ENCODE assay signal across 14 mouse cellular contexts in genomic region chr12:117458132-117459070, GRCm38 (mm10). TPM values are rescaled to one million over a fixed set of nuclear protein-coding genes. Genes with fewer than 3 reads are reported as not detected.
DNase-seq lines count a peak whose midpoint lies in the region; ATAC-seq lines count a peak whose summit lies in the region.
"Had no signal": no experiment of that assay in that cellular context is flagged by ENCODE, and none has a peak within 500 bp of the region (broad histone marks: within the 10 kb centered on the region; RNA-seq: fewer than 3 reads in every experiment).

No protein-coding gene starts in this region.

- H3K27ac ChIP-seq in forebrain, embryonic 11.5 days (ENCODE audit: low read depth, low read length), result no peak overlapping the region
- H3K27ac ChIP-seq in forebrain, embryonic 12.5 days, result no peak overlapping the region
- no peak overlapping the region for H3K27ac ChIP-seq in kidney, embryonic 14.5 days (ENCODE audit: low read depth, low read length)
- H3K27ac ChIP-seq: limb, embryonic 15.5 days; midbrain, embryonic 12.5 days; neural tube, embryonic 15.5 days had no signal

- H3K9me3 ChIP-seq in forebrain, embryonic 11.5 days (ENCODE audit: control insufficient read depth, low read length), result no peaks in the 10 kb centered on the region
- H3K9me3 ChIP-seq in forebrain, embryonic 12.5 days, result no peaks in the 10 kb centered on the region
- no peaks in the 10 kb centered on the region for H3K9me3 ChIP-seq in kidney, embryonic 14.5 days (ENCODE audit: control insufficient read depth, low read length)
- H3K9me3 ChIP-seq: limb, embryonic 15.5 days; midbrain, embryonic 12.5 days; neural tube, embryonic 15.5 days had no signal

- H3K36me3 ChIP-seq in forebrain, embryonic 11.5 days (ENCODE audit: control insufficient read depth, insufficient read depth, low read length), result no peaks in the 10 kb centered on the region
- no peaks in the 10 kb centered on the region for H3K36me3 ChIP-seq in forebrain, embryonic 12.5 days (replicated peaks)
- no peaks in the 10 kb centered on the region for H3K36me3 ChIP-seq in kidney, embryonic 14.5 days (ENCODE audit: control insufficient read depth, insufficient read depth, low read length)
- H3K36me3 ChIP-seq: limb, embryonic 15.5 days; midbrain, embryonic 12.5 days; neural tube, embryonic 15.5 days had no signal

- 69% methylated on average over 9 of the region's 9 CpGs for WGBS in forebrain, embryonic 11.5 days
- 64% methylated on average over 9 of the region's 9 CpGs for WGBS in forebrain, embryonic 12.5 days
- WGBS in kidney, embryonic 14.5 days, result 28% methylated on average over 9 of the region's 9 CpGs

- no peak overlapping the region for H3K9ac ChIP-seq in forebrain, embryonic 11.5 days (ENCODE audit: low read length)
- no peak overlapping the region for H3K9ac ChIP-seq in forebrain, embryonic 12.5 days
- no peak overlapping the region for H3K9ac ChIP-seq in kidney, embryonic 14.5 days (ENCODE audit: low read depth, low read length)
- H3K9ac ChIP-seq: limb, embryonic 15.5 days; midbrain, embryonic 12.5 days; neural tube, embryonic 15.5 days had no signal

- H3K4me1 ChIP-seq in forebrain, embryonic 11.5 days (replicated peaks; ENCODE audit: control insufficient read depth, insufficient read depth, low read length), result no peaks in the 10 kb centered on the region
- H3K4me1 ChIP-seq in forebrain, embryonic 12.5 days, result no peaks in the 10 kb centered on the region; the same call in 1 of the 2 replicates
- 0 out of 2 replicates have a peak, but pooled peaks cover 2% of the 10 kb centered on the region for H3K4me1 ChIP-seq in kidney, embryonic 14.5 days (ENCODE audit: control insufficient read depth, insufficient read depth, low read length)
- H3K4me1 ChIP-seq: limb, embryonic 15.5 days; midbrain, embryonic 12.5 days had no signal

- DNase-seq in forebrain, embryonic 11.5 days (ENCODE audit: low spot score), result peak; percentile 49
- peak; percentile 51 to 79 for DNase-seq in heart, adult 9 months (ENCODE audit: low spot score in 2 of 2)
- peak; percentile 51 for DNase-seq in lung, postnatal 25 days (ENCODE audit: low spot score)
- DNase-seq in retina, postnatal 1 day, result no peak
- no peak for DNase-seq in B cell, adult 2 months
- DNase-seq in testis, postnatal 14 days (ENCODE audit: low spot score), result no peak
- DNase-seq: cerebellum, adult 9-11 months; spleen, adult 18-20 months had no signal

- H3K27me3 ChIP-seq in forebrain, embryonic 11.5 days (ENCODE audit: control insufficient read depth, insufficient read depth, low read length), result no peaks in the 10 kb centered on the region
- H3K27me3 ChIP-seq in forebrain, embryonic 12.5 days, result 0 out of 2 replicates have a peak, but pooled peaks cover 7% of the 10 kb centered on the region
- H3K27me3 ChIP-seq in kidney, embryonic 14.5 days (ENCODE audit: control insufficient read depth, insufficient read depth, low read length), result no peaks in the 10 kb centered on the region
- H3K27me3 ChIP-seq: limb, embryonic 15.5 days; midbrain, embryonic 12.5 days; neural tube, embryonic 15.5 days had no signal

- no peak overlapping the region for H3K4me2 ChIP-seq in forebrain, embryonic 11.5 days (ENCODE audit: low read depth, low read length, severe bottlenecking)
- no peak overlapping the region for H3K4me2 ChIP-seq in forebrain, embryonic 12.5 days
- H3K4me2 ChIP-seq in kidney, embryonic 14.5 days (replicated peaks; ENCODE audit: low read depth, low read length), result no peak overlapping the region
- H3K4me2 ChIP-seq: limb, embryonic 15.5 days; midbrain, embryonic 12.5 days; neural tube, embryonic 15.5 days had no signal

- no peak overlapping the region for H3K4me3 ChIP-seq in forebrain, embryonic 11.5 days (ENCODE audit: low read depth, low read length)
- H3K4me3 ChIP-seq in forebrain, embryonic 12.5 days (replicated peaks), result no peak overlapping the region
- no peak overlapping the region for H3K4me3 ChIP-seq in kidney, embryonic 14.5 days (ENCODE audit: low read length)
- H3K4me3 ChIP-seq: erythroblast, embryonic 14.5 days; limb, embryonic 15.5 days; midbrain, embryonic 12.5 days; neural tube, embryonic 15.5 days had no signal

- ATAC-seq in forebrain, embryonic 11.5 days (replicated peaks; ENCODE audit: low FRiP score), result no peak
- no peak for ATAC-seq in forebrain, embryonic 12.5 days (ENCODE audit: low FRiP score)
- ATAC-seq in kidney, embryonic 14.5 days (ENCODE audit: low FRiP score, low TSS enrichment), result 0 out of 2 replicates have a peak, but pooled peaks have one; percentile 32

RNA-seq across cellular contexts. Expression of gene Rapgef5, which starts 57.9 kb away (rescaled TPM):
- 7.9 and 8.3 TPM in 2 replicates for polyA plus RNA-seq in forebrain, embryonic 11.5 days (2014; fragmentation: Nextera tagmentation; extraction: Ambion mirVana)
- 17.0 and 20.8 TPM in 2 replicates for polyA plus RNA-seq in forebrain, embryonic 12.5 days (2016; fragmentation: Nextera tagmentation; extraction: Ambion mirVana)
- polyA plus RNA-seq in kidney, embryonic 14.5 days (2014; fragmentation: Nextera tagmentation; extraction: Ambion mirVana), result 8.8 and 17.9 TPM in 2 replicates

Comparison
In these comparisons a context has a peak if more than half of its experiments do, and no peak if none do; other contexts are left out.
1. DNase-seq: peak in forebrain, embryonic 11.5 days (single experiment), heart, adult 9 months (2 of 2) and lung, postnatal 25 days (single experiment); none in retina, postnatal 1 day (single experiment), B cell, adult 2 months (0 of 2) and testis, postnatal 14 days (single experiment).